Mouse (Mus musculus) yolk sac, embryonic 10.5 days (tissue): ENCODE results near the gene Gpi1.
A peak's percentile ranks its signal among the peaks of the same experiment; 100 is the strongest.
"Not testable (repeated sequence)": the region's sequence is repeated elsewhere in the genome, so short reads cannot be mapped to it uniquely, and the experiment has no call there.

ENCODE experiments used
- DNase-seq: peaks from one replicate; pipeline ENCODE4 v3.0.0-alpha.2; 2017; ENCODE audit warnings: low spot score

Gene Gpi1

GRCm38 (mm10) chr7:34183794-34184193 is 46.3 kb downstream of the Gpi1 start:
- no peak for DNase-seq

GRCm38 (mm10) chr7:34183356-34183755 is 46.8 kb downstream of the Gpi1 start:
- DNase-seq = no peak

GRCm38 (mm10) chr7:34176241-34176640 is 53.9 kb downstream of the Gpi1 start:
- DNase-seq = not testable (repeated sequence)

DNA sequence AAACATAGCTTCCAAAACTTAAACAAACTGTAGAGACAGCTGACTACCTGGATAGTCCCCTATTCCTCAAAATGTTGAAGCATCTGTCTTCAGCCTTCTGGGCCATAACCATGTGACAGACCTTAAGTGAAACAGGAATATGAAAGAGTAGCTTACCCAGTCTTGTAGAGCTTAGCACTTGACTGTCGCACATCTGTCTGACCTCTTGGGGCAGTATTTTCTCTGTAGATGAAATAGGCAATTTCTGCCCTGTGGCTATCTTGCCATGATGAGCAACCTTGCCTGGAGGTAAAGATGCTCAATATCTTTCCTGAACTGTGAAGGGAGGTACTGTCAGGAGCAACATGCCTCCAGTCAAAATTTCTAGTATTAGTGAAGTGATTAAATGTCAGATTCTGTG is 57.9 kb downstream of the Gpi1 start:
- DNase-seq = no peak

GRCm38 (mm10) chr7:34169454-34169853 is 60.7 kb downstream of the Gpi1 start, which contains the start of gene Uba2:
Gene Uba2, minus strand, starts transcription at chr7:34169599.
- peak; percentile 24 for DNase-seq

DNA sequence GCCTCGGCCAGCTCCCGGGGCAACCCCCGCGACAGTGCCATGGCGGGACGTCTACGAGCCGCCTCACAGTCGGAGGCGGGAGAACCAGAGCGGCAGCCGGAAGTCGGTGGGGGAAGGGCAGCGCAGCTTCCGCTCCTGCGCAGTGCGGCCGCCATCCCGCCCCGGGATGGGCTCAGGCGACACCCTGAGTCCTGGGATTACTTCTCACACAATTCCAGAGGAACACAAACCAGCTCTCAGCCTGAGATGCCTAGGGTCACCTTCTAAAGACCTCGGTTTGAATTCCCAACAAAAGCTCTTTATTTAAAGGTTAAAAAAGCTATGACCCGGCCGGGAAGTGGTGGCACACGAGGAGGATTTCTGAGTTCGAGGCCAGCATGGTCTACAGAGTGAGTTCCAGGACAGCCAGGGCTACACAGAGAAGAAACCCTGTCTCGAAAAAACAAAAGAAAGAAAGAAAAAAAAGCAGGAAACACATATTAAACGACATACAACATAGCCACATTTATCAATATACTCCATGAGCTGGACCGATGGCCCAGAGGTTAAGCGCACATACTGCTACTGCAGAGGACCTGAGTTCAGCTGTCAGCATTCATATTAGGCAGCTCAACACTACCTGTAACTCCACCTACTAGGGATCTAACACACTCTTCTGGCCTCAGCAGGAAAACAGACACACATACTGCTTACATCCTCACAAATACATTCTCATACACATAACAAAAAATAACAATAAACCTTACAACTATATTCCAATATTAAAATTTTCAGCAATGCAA is 61.5 kb downstream of the Gpi1 start:
- DNase-seq = peak; percentile 88

DNA sequence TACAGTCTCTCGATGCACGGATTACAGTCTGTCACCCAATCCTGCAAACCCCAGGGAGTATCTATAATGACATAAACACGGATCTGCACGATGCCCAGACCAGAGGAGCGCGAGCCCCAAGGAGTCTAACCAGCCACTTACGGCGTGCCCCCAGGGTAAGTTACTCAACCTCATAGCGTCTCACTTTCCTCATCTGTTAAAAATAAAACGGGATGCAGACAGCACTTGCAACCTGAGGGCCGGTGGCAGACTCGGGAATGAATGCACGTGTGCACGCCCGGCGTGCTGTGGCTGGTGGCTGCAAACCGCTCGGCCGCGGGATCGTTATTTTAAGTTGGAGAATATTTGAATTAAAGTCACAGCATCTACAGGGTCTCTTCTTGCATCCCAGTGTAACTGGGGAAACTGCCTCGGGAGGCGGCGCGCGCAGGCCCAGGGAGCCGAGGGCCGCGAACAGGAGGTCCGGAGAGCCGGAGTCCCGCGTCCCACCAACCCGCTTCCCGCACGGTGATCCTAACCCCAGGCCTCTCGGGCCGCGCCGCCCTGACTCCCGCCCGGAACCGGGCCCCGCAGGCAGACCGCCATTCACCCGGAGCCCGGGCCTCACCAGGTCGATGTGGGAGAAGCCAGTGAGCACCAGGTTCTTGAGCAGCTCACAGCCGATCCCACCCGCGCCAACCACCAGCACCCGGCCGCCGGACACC is 62.2 kb downstream of the Gpi1 start:
- no peak for DNase-seq

- DNase-seq = no peak
These were observed 63.3 kb downstream of the Gpi1 start for GRCm38 (mm10) chr7:34166850-34167249.

- DNase-seq = no peak
These were observed 64.1 kb downstream of the Gpi1 start for GRCm38 (mm10) chr7:34165999-34166398.

- no peak for DNase-seq
These were observed 65.5 kb downstream of the Gpi1 start for GRCm38 (mm10) chr7:34164671-34165070.

- DNase-seq = no peak
These were observed 71.0 kb downstream of the Gpi1 start for GRCm38 (mm10) chr7:34159167-34159566.

DNA sequence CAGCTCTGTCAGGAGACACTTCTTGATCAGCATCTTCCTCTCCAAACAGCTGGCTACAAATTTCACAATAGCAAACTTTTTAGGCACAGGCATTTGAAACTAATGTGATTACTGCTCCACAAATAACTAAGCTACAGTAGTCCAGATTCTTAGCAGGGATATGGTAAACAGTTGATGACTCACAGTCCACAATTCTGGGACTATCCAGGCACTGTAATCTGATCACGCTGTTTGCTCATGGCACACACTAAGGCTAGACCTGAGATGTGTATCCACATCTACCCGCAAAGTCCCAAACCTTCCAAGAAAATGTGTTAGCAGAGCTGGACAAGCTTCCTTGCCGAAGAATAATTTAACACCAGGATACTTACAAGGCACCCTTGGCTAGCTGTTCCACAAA is 72.1 kb downstream of the Gpi1 start:
- DNase-seq = no peak
